Mouse (Mus musculus) ES-E14 (cell line): ENCODE results near the gene Fbxl16.

Experiments used
- CHD2 ChIP-seq: IDR thresholded peaks from 2 replicates; pipeline ENCODE4 v1.6.1; 2014; ENCODE audit warnings: mild to moderate bottlenecking, low read depth, low read length, inconsistent platforms
- HCFC1 ChIP-seq: IDR thresholded peaks from 2 replicates; pipeline ENCODE4 v1.6.1; 2012; ENCODE audit warnings: low read length, inconsistent platforms, borderline replicate concordance; ENCODE audit not compliant: insufficient read depth
- MAFK ChIP-seq: IDR thresholded peaks from 2 replicates; pipeline ENCODE4 v1.6.1; 2014; ENCODE audit warnings: mild to moderate bottlenecking, low read depth, low read length, inconsistent platforms; ENCODE audit not compliant: insufficient read depth
- ZC3H11A ChIP-seq: IDR thresholded peaks from 2 replicates; pipeline ENCODE4 v1.6.1; 2012; ENCODE audit warnings: low read depth, mild to moderate bottlenecking, inconsistent platforms, low read length, borderline replicate concordance
- ZNF384 ChIP-seq: IDR thresholded peaks from 2 replicates; pipeline ENCODE4 v1.6.1; 2012; ENCODE audit warnings: low read depth, low read length, inconsistent platforms

- TF ChIP-seq MAFK (no peak), HCFC1 (no peak), CHD2 (no peak), ZNF384 (no peak), ZC3H11A (no peak)
These were observed 25.8 kb downstream of the Fbxl16 start for GRCm38 (mm10) chr17:25834595-25835222.
